Mouse (Mus musculus) heart, embryonic 12.5 days (tissue): ENCODE results near the gene Tfap2c. TPM values are rescaled to one million over a fixed set of nuclear protein-coding genes. Genes with fewer than 3 reads are reported as not detected.

Experiments used
- ATAC-seq: fragments of 200-750 bp; cut with Nextera tagmentation; 2 replicates; pipeline ENCODE4 v1.8.0; 2017; ENCODE audit warnings: moderate TSS enrichment, moderate library complexity; ENCODE audit not compliant: insufficient number of reproducible peaks, low FRiP score
- H3K27ac ChIP-seq: fragments of 300-500 bp; sonication (generic); 2 replicates; pipeline ENCODE4 v1.5.1; 2016; ENCODE audit warnings: mild to moderate bottlenecking, moderate library complexity; ENCODE audit not compliant: poor library complexity, severe bottlenecking
- H3K27me3 ChIP-seq: fragments of 300-500 bp; sonication (generic); replicated peaks from 2 replicates; pipeline ENCODE4 v1.6.1; 2016; ENCODE audit warnings: mild to moderate bottlenecking, moderate library complexity
- H3K36me3 ChIP-seq: fragments of 300-500 bp; sonication (generic); 2 replicates; pipeline ENCODE4 v1.6.1; 2016; ENCODE audit warnings: mild to moderate bottlenecking, moderate library complexity
- H3K4me1 ChIP-seq: fragments of 300-500 bp; sonication (generic); replicated peaks from 2 replicates; pipeline ENCODE4 v1.6.1; 2016; ENCODE audit warnings: mild to moderate bottlenecking
- H3K4me2 ChIP-seq: fragments of 300-500 bp; sonication (generic); 2 replicates; pipeline ENCODE4 v1.6.1; 2016; ENCODE audit warnings: mild to moderate bottlenecking, moderate library complexity
- H3K4me3 ChIP-seq: fragments of 300-500 bp; sonication (generic); 2 replicates; pipeline ENCODE4 v1.5.1; 2016; ENCODE audit warnings: mild to moderate bottlenecking
- H3K9ac ChIP-seq: fragments of 300-500 bp; sonication (generic); 2 replicates; pipeline ENCODE4 v1.6.1; 2016; ENCODE audit warnings: mild to moderate bottlenecking, moderate library complexity
- H3K9me3 ChIP-seq: fragments of 300-500 bp; sonication (generic); replicated peaks from 2 replicates; pipeline ENCODE4 v1.6.1; 2016; ENCODE audit warnings: mild to moderate bottlenecking, moderate library complexity
- WGBS: fragments of 180-500 bp; shearing (Covaris S2); methylation state at CpG from one replicate; pipeline ENCODE4 v1.1.7; 2016; 5-methylcytosine and 5-hydroxymethylcytosine counted together
- polyA plus RNA-seq: library from polyadenylated mRNA; unstranded; fragments of >200 nt; fragmentation: Nextera tagmentation; extraction: Ambion mirVana; gene quantifications from 2 replicates; pipeline ENCODE4 v1.2.1, GENCODE M21; 2016

Gene Tfap2c
- polyA plus RNA-seq, 1 experiment from 2014 or later = 0.10 TPM

- Histone ChIP-seq H3K36me3 (no peaks in the 10 kb centered on the region), H3K4me2 (no peak overlapping the region), H3K9ac (no peak overlapping the region), H3K27ac (no peak overlapping the region), H3K9me3 (no peaks in the 10 kb centered on the region), H3K27me3 (peaks cover 37% of the 10 kb centered on the region), H3K4me1 (peaks cover 2% of the 10 kb centered on the region), H3K4me3 (no peak overlapping the region)
- WGBS = 44% methylated on average over 6 of the region's 6 CpGs
- ATAC-seq = no peak
Observed at GRCm38 (mm10) chr2:172585329-172585728, 35.9 kb downstream of the Tfap2c start.

DNA sequence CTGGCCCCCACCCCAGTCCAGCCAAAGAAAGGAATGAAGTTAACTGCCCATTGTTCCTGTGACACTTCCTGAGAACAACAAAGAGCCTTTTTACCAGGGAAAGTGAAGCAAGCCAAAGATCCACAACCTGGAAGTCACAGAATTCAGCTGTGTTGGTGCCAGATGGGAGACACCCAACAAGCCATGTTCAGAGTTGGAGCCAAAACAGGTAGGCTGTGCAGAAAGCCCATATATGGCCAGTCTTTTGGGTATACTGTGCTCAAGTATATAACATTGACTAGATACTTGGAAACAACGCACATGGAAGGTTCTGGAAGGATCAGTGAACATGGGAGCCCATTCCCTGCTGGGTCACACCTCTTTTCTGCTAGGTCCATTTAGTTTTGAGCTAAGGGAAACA is 39.7 kb downstream of the Tfap2c start:
- peaks cover 15% of the 10 kb centered on the region for H3K27me3 ChIP-seq
- WGBS = 71% methylated on average over 1 of the region's 1 CpGs
- no peak overlapping the region for H3K4me3 ChIP-seq
- H3K9me3 ChIP-seq = no peaks in the 10 kb centered on the region
- no peak overlapping the region for H3K9ac ChIP-seq
- ATAC-seq = no peak
- no peak overlapping the region for H3K4me2 ChIP-seq
- peaks cover 11% of the 10 kb centered on the region for H3K4me1 ChIP-seq
- H3K36me3 ChIP-seq = no peaks in the 10 kb centered on the region
- H3K27ac ChIP-seq = no peak overlapping the region

GRCm38 (mm10) chr2:172590839-172591238 is 41.4 kb downstream of the Tfap2c start:
- Histone ChIP-seq H3K9me3 (no peaks in the 10 kb centered on the region), H3K4me2 (no peak overlapping the region), H3K4me1 (peaks cover 11% of the 10 kb centered on the region), H3K4me3 (no peak overlapping the region), H3K27me3 (peaks cover 13% of the 10 kb centered on the region; the same call in 1 of the 2 replicates), H3K36me3 (no peaks in the 10 kb centered on the region), H3K9ac (no peak overlapping the region), H3K27ac (no peak overlapping the region)
- WGBS = 44% methylated on average over 5 of the region's 5 CpGs
- ATAC-seq = no peak

- Histone ChIP-seq H3K27me3 (peaks cover 5% of the 10 kb centered on the region; the same call in 1 of the 2 replicates), H3K4me2 (no peak overlapping the region), H3K9me3 (no peaks in the 10 kb centered on the region), H3K9ac (no peak overlapping the region), H3K4me3 (no peak overlapping the region), H3K27ac (no peak overlapping the region), H3K36me3 (no peaks in the 10 kb centered on the region), H3K4me1 (peaks cover 11% of the 10 kb centered on the region)
- 72% methylated on average over 7 of the region's 7 CpGs for WGBS
- no peak for ATAC-seq
Observed at GRCm38 (mm10) chr2:172594326-172594725, 44.9 kb downstream of the Tfap2c start.

GRCm38 (mm10) chr2:172597056-172597455 is 47.7 kb downstream of the Tfap2c start:
- no peak for ATAC-seq
- Histone ChIP-seq H3K27me3 (no peaks in the 10 kb centered on the region), H3K36me3 (no peaks in the 10 kb centered on the region), H3K4me2 (no peak overlapping the region), H3K9me3 (no peaks in the 10 kb centered on the region), H3K27ac (no peak overlapping the region), H3K4me1 (no peaks in the 10 kb centered on the region), H3K9ac (no peak overlapping the region), H3K4me3 (no peak overlapping the region)
- WGBS = 81% methylated on average over 7 of the region's 7 CpGs

- no peak for ATAC-seq
- WGBS = 79% methylated on average over 9 of the region's 9 CpGs
- no peak overlapping the region for H3K9ac ChIP-seq
Observed at GRCm38 (mm10) chr2:172597881-172598280, 48.5 kb downstream of the Tfap2c start.

GRCm38 (mm10) chr2:172604625-172605024 is 55.2 kb downstream of the Tfap2c start:
- no peak overlapping the region for H3K4me2 ChIP-seq
- H3K27me3 ChIP-seq = no peaks in the 10 kb centered on the region
- ATAC-seq = no peak
- H3K36me3 ChIP-seq = no peaks in the 10 kb centered on the region
- H3K4me1 ChIP-seq = no peaks in the 10 kb centered on the region
- no peak overlapping the region for H3K27ac ChIP-seq
- H3K9me3 ChIP-seq = no peaks in the 10 kb centered on the region
- WGBS = 88% methylated on average over 3 of the region's 3 CpGs
- no peak overlapping the region for H3K4me3 ChIP-seq
- no peak overlapping the region for H3K9ac ChIP-seq

More at GRCm38 (mm10) chr2:172597881-172598280, 48.5 kb downstream of the Tfap2c start:
- no peaks in the 10 kb centered on the region for H3K4me1 ChIP-seq
- no peak overlapping the region for H3K4me2 ChIP-seq
- no peaks in the 10 kb centered on the region for H3K27me3 ChIP-seq
- no peaks in the 10 kb centered on the region for H3K9me3 ChIP-seq
- H3K27ac ChIP-seq = no peak overlapping the region
- H3K36me3 ChIP-seq = no peaks in the 10 kb centered on the region
- no peak overlapping the region for H3K4me3 ChIP-seq

GRCm38 (mm10) chr2:172605642-172606041 is 56.2 kb downstream of the Tfap2c start:
- WGBS = 21% methylated on average over 7 of the region's 7 CpGs

DNA sequence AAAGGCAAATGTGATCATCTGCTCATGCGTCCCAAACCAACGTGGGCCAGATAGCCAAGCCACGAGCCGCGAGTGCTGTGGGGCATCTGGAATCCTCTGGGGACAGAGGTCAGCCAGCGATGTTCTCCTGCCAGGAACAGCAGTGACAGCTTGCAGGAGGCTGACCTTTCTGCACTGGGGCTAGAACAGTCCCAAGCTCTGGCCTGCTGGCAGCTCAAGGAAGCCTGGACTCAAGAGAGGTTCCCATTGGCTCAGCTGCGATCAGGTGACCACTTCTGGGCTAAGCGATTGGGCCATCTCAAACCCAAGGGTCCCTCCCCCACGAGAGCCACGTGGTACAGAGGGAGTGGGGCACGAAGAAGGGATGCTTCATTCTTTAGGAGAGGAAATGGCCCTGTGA is 58.3 kb downstream of the Tfap2c start:
- ATAC-seq = no peak
- 73% methylated on average over 11 of the region's 11 CpGs for WGBS
- no peaks in the 10 kb centered on the region for H3K9me3 ChIP-seq

More at GRCm38 (mm10) chr2:172605642-172606041, 56.2 kb downstream of the Tfap2c start:
- no peaks in the 10 kb centered on the region for H3K27me3 ChIP-seq
- no peak overlapping the region for H3K4me2 ChIP-seq
- no peaks in the 10 kb centered on the region for H3K4me1 ChIP-seq
- no peak overlapping the region for H3K27ac ChIP-seq
- H3K36me3 ChIP-seq = no peaks in the 10 kb centered on the region
- no peak for ATAC-seq
- H3K9me3 ChIP-seq = no peaks in the 10 kb centered on the region
- no peak overlapping the region for H3K9ac ChIP-seq
- H3K4me3 ChIP-seq = no peak overlapping the region

More for the DNA sequence above, 58.3 kb downstream of the Tfap2c start:
- no peak overlapping the region for H3K4me2 ChIP-seq
- H3K4me3 ChIP-seq = no peak overlapping the region
- H3K36me3 ChIP-seq = no peaks in the 10 kb centered on the region
- peaks cover 5% of the 10 kb centered on the region for H3K27me3 ChIP-seq
- H3K27ac ChIP-seq = no peak overlapping the region
- no peak overlapping the region for H3K9ac ChIP-seq
- no peaks in the 10 kb centered on the region for H3K4me1 ChIP-seq

Other genes with a start within 250 kb of the Tfap2c start
- gene Fam210b, start 204.0 kb upstream of the Tfap2c start, polyA plus RNA-seq = 24.3 and 24.5 TPM in 2 replicates
- gene Aurka, start 179.1 kb upstream of the Tfap2c start, polyA plus RNA-seq = 102 and 106 TPM in 2 replicates
- gene Cstf1, start 178.9 kb upstream of the Tfap2c start, polyA plus RNA-seq = 34.6 and 35.2 TPM in 2 replicates
- gene Cass4, start 155.8 kb upstream of the Tfap2c start, polyA plus RNA-seq = 0.28 and 0.36 TPM in 2 replicates
- gene Rtf2, start 109.0 kb upstream of the Tfap2c start, polyA plus RNA-seq = 46.5 and 49.3 TPM in 2 replicates
- gene Gcnt7, start 91.0 kb upstream of the Tfap2c start, polyA plus RNA-seq = 1.1 and 1.4 TPM in 2 replicates
- gene Fam209, start 77.1 kb upstream of the Tfap2c start, polyA plus RNA-seq = 0.26 TPM in 1 of 2 replicates, not detected in the other